Mouse (Mus musculus) embryonic facial prominence, embryonic 15.5 days (tissue): ENCODE results near the gene Dusp28. TPM values are rescaled to one million over a fixed set of nuclear protein-coding genes. Genes with fewer than 3 reads are reported as not detected.

ENCODE experiments used
- ATAC-seq: fragments of 200-750 bp; cut with Nextera tagmentation; 2 replicates; pipeline ENCODE4 v1.8.0; 2017; ENCODE audit warnings: low read depth, moderate TSS enrichment; ENCODE audit not compliant: insufficient number of reproducible peaks, low FRiP score, low TSS enrichment
- H3K27ac ChIP-seq: fragments of 300-500 bp; sonication (generic); replicated peaks from 2 replicates; pipeline ENCODE4 v1.5.1; 2015; ENCODE audit warnings: mild to moderate bottlenecking, inconsistent platforms
- H3K27me3 ChIP-seq: fragments of 300-500 bp; sonication (generic); 2 replicates; pipeline ENCODE4 v1.6.1; 2015; ENCODE audit warnings: inconsistent platforms
- H3K36me3 ChIP-seq: fragments of 300-500 bp; sonication (generic); 2 replicates; pipeline ENCODE4 v1.6.1; 2015; ENCODE audit warnings: mild to moderate bottlenecking, inconsistent platforms
- H3K4me1 ChIP-seq: fragments of 300-500 bp; sonication (generic); 2 replicates; pipeline ENCODE4 v1.6.1; 2015; ENCODE audit warnings: inconsistent platforms
- H3K4me2 ChIP-seq: fragments of 300-500 bp; sonication (generic); replicated peaks from 2 replicates; pipeline ENCODE4 v1.6.1; 2015; ENCODE audit warnings: mild to moderate bottlenecking, inconsistent platforms
- H3K4me3 ChIP-seq: fragments of 300-500 bp; sonication (generic); replicated peaks from 2 replicates; pipeline ENCODE4 v1.5.1; 2015; ENCODE audit warnings: mild to moderate bottlenecking, inconsistent platforms
- H3K9ac ChIP-seq: fragments of 300-500 bp; sonication (generic); 2 replicates; pipeline ENCODE4 v1.6.1; 2015; ENCODE audit warnings: inconsistent platforms
- H3K9me3 ChIP-seq: fragments of 300-500 bp; sonication (generic); replicated peaks from 2 replicates; pipeline ENCODE4 v1.6.1; 2016; ENCODE audit warnings: inconsistent platforms
- WGBS: fragments of 180-500 bp; shearing (Covaris S2); methylation state at CpG from one replicate; pipeline ENCODE4 v1.1.7; 2015; 5-methylcytosine and 5-hydroxymethylcytosine counted together
- polyA plus RNA-seq: library from polyadenylated mRNA; unstranded; fragments of >200 nt; fragmentation: Nextera tagmentation; extraction: Ambion mirVana; gene quantifications from 2 replicates; pipeline ENCODE4 v1.2.1, GENCODE M21; 2015

Dusp28 gene
- polyA plus RNA-seq = 10.1 and 11.5 TPM in 2 replicates

DNA sequence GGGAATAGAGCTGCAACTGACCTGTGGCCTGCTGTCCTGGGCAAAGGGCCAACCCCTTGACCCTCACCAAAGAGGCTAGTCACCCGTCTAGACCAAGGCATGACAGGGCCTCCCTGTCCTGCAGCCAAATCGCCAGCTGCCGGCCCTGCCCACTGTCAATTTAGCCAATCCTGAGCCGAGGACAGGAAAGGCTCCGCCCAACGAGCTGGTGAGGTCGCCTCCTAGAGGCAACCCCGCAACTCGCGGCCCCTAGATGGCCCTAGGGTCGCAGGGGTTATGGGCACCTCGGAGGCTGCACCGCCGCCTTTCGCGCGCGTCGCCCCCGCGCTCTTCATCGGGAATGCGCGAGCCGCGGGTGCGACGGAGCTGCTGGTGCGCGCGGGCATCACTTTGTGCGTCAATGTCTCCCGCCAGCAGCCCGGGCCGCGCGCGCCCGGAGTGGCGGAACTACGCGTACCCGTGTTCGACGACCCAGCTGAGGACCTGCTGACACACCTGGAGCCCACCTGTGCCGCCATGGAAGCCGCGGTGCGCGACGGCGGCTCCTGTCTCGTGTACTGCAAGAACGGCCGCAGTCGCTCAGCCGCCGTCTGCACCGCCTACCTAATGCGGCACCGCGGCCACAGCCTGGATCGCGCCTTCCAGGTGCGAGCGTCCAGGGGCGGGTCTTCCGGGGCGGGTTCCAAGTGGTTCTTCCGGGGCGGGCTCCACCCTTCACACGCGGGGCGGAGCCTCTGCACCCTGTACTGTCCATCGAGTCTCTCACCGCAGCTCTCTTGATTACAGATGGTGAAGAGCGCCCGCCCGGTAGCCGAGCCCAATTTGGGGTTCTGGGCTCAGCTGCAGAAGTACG is at the start of gene Dusp28:
Dusp28 (plus strand) TSS at position 203 of the 853 bp plus-strand sequence.
- H3K27me3 ChIP-seq = no peaks in the 10 kb centered on the region
- peak within 1 kb of the TSS; percentile 82 for H3K4me3 ChIP-seq
- peak; percentile 89 for ATAC-seq
- under 1% methylated on average over 81 of the region's 81 CpGs for WGBS
- H3K4me2 ChIP-seq = peak within 1 kb of the TSS; percentile 70
- peaks cover 39% of the 10 kb centered on the region for H3K4me1 ChIP-seq
- H3K27ac ChIP-seq = peak within 1 kb of the TSS; percentile 91
- H3K9ac ChIP-seq = peak within 1 kb of the TSS; percentile 53
- H3K9me3 ChIP-seq = no peaks in the 10 kb centered on the region
- no peaks in the 10 kb centered on the region for H3K36me3 ChIP-seq

GRCm38 (mm10) chr1:92861503-92861902 is 45.3 kb upstream of the Dusp28 start:
- no peaks in the 10 kb centered on the region for H3K4me1 ChIP-seq
- no peak overlapping the region for H3K9ac ChIP-seq
- H3K4me3 ChIP-seq = no peak overlapping the region
- no peak overlapping the region for H3K27ac ChIP-seq
- H3K9me3 ChIP-seq = no peaks in the 10 kb centered on the region
- H3K36me3 ChIP-seq = peaks cover 39% of the 10 kb centered on the region
- ATAC-seq = no peak
- no peaks in the 10 kb centered on the region for H3K27me3 ChIP-seq
- 63% methylated on average over 6 of the region's 6 CpGs for WGBS
- H3K4me2 ChIP-seq = no peak overlapping the region

- H3K27me3 ChIP-seq = no peaks in the 10 kb centered on the region
- no peak overlapping the region for H3K4me2 ChIP-seq
- H3K4me3 ChIP-seq = no peak overlapping the region
- H3K36me3 ChIP-seq = peaks cover 23% of the 10 kb centered on the region
- 74% methylated on average over 4 of the region's 4 CpGs for WGBS
- no peaks in the 10 kb centered on the region for H3K9me3 ChIP-seq
- ATAC-seq = no peak
- no peak overlapping the region for H3K27ac ChIP-seq
- no peak overlapping the region for H3K9ac ChIP-seq
- H3K4me1 ChIP-seq = no peaks in the 10 kb centered on the region
Observed at GRCm38 (mm10) chr1:92863268-92863667, 43.5 kb upstream of the Dusp28 start.

DNA sequence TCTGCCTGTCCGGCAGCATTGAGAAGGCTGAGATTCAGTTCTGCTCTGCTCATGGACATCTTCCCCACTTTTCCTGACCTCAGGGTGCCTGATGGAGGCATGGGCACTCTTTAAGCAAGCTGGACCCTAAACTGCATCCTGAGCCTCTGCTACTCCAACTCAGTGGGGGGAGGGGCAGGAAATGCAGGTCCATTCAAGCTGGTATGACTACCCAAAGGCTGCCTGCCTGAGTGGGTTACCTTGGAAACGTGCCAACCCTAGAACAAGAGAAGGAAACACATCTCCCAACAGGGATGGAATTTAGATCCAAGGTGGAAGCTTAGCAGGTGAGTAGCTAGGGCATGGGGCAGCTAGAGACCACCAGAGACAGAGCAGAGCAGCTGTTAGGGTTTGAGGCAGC is 40.6 kb upstream of the Dusp28 start:
- no peak overlapping the region for H3K4me2 ChIP-seq
- no peaks in the 10 kb centered on the region for H3K27me3 ChIP-seq
- no peak overlapping the region for H3K9ac ChIP-seq
- no peaks in the 10 kb centered on the region for H3K4me1 ChIP-seq
- ATAC-seq = no peak
- H3K9me3 ChIP-seq = no peaks in the 10 kb centered on the region
- 63% methylated on average over 2 of the region's 2 CpGs for WGBS
- no peak overlapping the region for H3K4me3 ChIP-seq
- H3K27ac ChIP-seq = no peak overlapping the region
- no peaks in the 10 kb centered on the region for H3K36me3 ChIP-seq

- Histone ChIP-seq H3K4me1 (no peaks in the 10 kb centered on the region), H3K4me3 (no peak overlapping the region), H3K4me2 (no peak overlapping the region), H3K27ac (no peak overlapping the region), H3K9me3 (no peaks in the 10 kb centered on the region), H3K9ac (no peak overlapping the region), H3K36me3 (no peaks in the 10 kb centered on the region), H3K27me3 (no peaks in the 10 kb centered on the region)
- no peak for ATAC-seq
- WGBS = 69% methylated on average over 2 of the region's 2 CpGs
Observed at GRCm38 (mm10) chr1:92869985-92870384, 36.8 kb upstream of the Dusp28 start.

DNA sequence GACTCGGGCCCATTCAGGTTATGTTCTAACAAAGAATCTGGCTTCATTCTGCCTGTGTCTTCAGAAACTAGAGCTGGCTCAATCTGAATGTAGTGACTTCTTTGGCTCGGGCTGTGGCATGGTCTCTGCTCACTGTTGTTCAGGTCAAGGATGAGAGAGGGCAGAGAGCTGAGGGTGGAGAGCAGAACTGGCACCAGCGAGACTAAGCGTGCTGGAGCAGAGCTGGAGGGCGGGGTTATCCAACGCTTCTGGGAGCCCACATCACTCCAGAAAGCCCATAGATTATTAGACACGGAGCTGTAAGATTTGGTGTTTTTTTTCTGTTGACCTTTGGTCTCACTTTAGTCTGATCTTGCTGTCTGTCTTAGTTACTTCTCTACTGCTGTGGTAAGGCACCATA is 34.1 kb upstream of the Dusp28 start:
- H3K27me3 ChIP-seq = no peaks in the 10 kb centered on the region
- H3K36me3 ChIP-seq = no peaks in the 10 kb centered on the region
- no peaks in the 10 kb centered on the region for H3K4me1 ChIP-seq
- no peak overlapping the region for H3K9ac ChIP-seq
- ATAC-seq = no peak
- no peak overlapping the region for H3K4me3 ChIP-seq
- no peak overlapping the region for H3K4me2 ChIP-seq
- WGBS = 85% methylated on average over 7 of the region's 7 CpGs
- no peaks in the 10 kb centered on the region for H3K9me3 ChIP-seq
- no peak overlapping the region for H3K27ac ChIP-seq

DNA sequence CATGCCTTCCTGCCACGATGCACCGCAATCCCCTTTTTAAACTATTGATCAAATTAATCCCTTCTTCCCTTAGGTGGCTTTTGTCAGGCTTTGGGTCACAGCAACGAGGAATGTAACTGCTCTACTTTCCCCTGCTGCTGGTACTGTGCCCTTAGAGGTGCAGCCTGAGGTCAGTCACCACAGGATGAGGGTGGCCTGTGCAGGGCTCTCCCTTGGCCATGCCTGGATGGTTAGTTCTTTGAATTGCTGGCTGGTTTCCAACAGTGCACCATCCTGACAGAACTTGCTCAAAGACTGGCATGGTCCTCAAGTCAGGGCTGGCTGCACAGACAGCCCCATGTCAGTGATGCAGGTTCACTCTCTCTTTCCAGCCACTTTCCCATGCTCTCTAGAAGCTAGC is 32.8 kb upstream of the Dusp28 start:
- Histone ChIP-seq H3K4me3 (no peak overlapping the region), H3K27ac (no peak overlapping the region), H3K4me1 (no peaks in the 10 kb centered on the region), H3K36me3 (no peaks in the 10 kb centered on the region), H3K9ac (no peak overlapping the region), H3K4me2 (no peak overlapping the region), H3K27me3 (no peaks in the 10 kb centered on the region), H3K9me3 (no peaks in the 10 kb centered on the region)
- 71% methylated on average over 3 of the region's 3 CpGs for WGBS
- ATAC-seq = no peak

- ATAC-seq = no peak
- no peak overlapping the region for H3K4me2 ChIP-seq
- H3K27ac ChIP-seq = no peak overlapping the region
- WGBS = 79% methylated on average over 8 of the region's 8 CpGs
- no peak overlapping the region for H3K4me3 ChIP-seq
- no peaks in the 10 kb centered on the region for H3K9me3 ChIP-seq
- no peaks in the 10 kb centered on the region for H3K36me3 ChIP-seq
- H3K27me3 ChIP-seq = no peaks in the 10 kb centered on the region
- 0 out of 2 replicates have a peak, but pooled peaks cover 3% of the 10 kb centered on the region for H3K4me1 ChIP-seq
- no peak overlapping the region for H3K9ac ChIP-seq
Observed at GRCm38 (mm10) chr1:92875360-92876111, 31.2 kb upstream of the Dusp28 start.

DNA sequence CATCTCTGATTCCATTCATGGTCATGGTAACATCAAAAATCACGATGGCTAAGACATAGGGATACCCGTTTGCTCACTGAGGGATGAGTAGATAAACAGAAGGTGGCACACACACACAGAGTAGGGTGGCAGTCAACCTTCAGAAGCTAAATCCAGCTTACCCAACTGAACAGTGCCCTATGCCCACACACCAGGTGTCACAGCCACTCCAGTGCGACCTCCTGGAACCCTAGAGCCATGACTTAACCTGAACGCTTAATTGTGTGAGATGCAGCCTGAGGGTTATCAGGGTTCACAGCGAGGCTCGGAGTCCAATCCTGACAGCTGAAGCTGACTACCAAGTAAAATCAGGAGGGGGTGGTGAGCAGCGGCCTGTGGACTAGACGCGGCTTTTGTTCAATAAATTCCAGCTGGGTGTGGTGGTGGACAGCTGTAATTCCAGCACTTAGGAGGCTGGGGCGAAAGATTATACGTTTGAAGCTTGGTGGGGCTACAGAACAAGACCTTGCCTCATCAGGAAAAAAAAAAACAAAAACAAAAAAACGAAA is 29.3 kb upstream of the Dusp28 start:
- Histone ChIP-seq H3K36me3 (no peaks in the 10 kb centered on the region), H3K4me2 (no peak overlapping the region), H3K9ac (no peak overlapping the region), H3K4me3 (no peak overlapping the region), H3K27ac (no peak overlapping the region), H3K27me3 (no peaks in the 10 kb centered on the region), H3K4me1 (0 out of 2 replicates have a peak, but pooled peaks cover 3% of the 10 kb centered on the region), H3K9me3 (no peaks in the 10 kb centered on the region)
- 38% methylated on average over 12 of the region's 12 CpGs for WGBS
- no peak for ATAC-seq

DNA sequence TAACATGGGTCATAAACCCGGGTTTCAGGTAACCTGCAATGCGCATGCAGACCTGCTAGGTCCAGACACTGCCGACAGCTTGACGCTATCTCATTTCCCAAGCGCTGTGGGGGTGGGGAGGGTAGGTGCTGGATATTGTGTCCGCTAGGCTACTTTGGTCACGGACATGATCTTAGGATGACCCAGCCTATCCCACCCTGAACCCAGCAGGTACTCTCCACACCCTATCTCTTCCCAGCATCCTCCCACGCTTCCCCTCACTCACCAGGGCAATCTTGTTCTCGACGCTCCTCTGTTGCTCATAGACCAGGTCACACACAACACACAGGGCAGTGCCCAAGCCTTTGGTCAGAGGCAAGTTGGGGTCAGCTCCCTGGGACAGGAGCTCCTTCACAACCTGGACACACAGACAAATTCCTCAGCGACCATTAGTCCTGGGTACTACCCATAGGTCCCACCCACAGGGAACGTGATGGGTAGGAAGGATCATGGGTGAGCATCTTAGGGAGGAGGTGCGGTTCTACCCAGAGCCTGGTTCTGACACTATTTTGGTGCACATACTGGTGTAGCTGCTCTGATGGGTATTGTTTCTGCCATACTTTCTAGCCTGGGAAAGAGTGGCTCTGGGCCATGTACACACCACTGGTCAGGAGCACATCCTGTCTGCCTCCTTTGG is 28.6 kb upstream of the Dusp28 start:
- no peak overlapping the region for H3K4me3 ChIP-seq
- H3K27me3 ChIP-seq = no peaks in the 10 kb centered on the region
- WGBS = 80% methylated on average over 13 of the region's 13 CpGs
- H3K9me3 ChIP-seq = no peaks in the 10 kb centered on the region
- no peak overlapping the region for H3K4me2 ChIP-seq
- H3K27ac ChIP-seq = no peak overlapping the region
- no peak overlapping the region for H3K9ac ChIP-seq
- H3K4me1 ChIP-seq = 0 out of 2 replicates have a peak, but pooled peaks cover 3% of the 10 kb centered on the region
- H3K36me3 ChIP-seq = no peaks in the 10 kb centered on the region
- no peak for ATAC-seq

DNA sequence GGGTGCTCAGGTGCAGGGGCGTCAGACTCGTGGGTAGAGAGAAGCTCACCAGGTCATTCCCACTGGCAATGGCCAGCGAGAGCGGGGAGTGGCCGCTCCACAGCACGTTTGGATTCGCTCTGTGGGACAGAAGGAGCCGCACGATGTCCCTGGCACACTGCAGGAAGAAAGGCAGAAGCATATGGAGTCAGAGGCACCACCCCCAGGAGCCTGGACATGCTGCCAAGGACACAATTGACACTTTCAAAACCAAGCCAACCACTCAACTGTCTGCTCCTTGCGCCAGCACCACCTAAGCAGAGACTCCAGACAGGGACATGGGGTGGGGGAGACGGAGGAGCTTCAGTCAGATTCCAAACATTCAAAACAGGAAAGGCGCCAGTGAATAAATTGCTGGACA is 27.5 kb upstream of the Dusp28 start:
- no peaks in the 10 kb centered on the region for H3K36me3 ChIP-seq
- WGBS = 84% methylated on average over 12 of the region's 12 CpGs
- no peaks in the 10 kb centered on the region for H3K9me3 ChIP-seq
- H3K27me3 ChIP-seq = no peaks in the 10 kb centered on the region
- 0 out of 2 replicates have a peak, but pooled peaks cover 3% of the 10 kb centered on the region for H3K4me1 ChIP-seq
- H3K9ac ChIP-seq = no peak overlapping the region
- H3K4me2 ChIP-seq = no peak overlapping the region
- no peak for ATAC-seq
- no peak overlapping the region for H3K4me3 ChIP-seq
- no peak overlapping the region for H3K27ac ChIP-seq
